Mouse (Mus musculus): ENCODE results near the gene Agbl4. TPM values are rescaled to one million over a fixed set of nuclear protein-coding genes. Genes with fewer than 3 reads are reported as not detected.

Agbl4 gene
- polyA plus RNA-seq, 1 experiment, result not detected

- no peaks in the 10 kb centered on the region for H3K79me3 ChIP-seq (ENCODE audit: low read depth)
- H3K36me3 ChIP-seq (ENCODE audit: control insufficient read depth, insufficient read depth), result no peaks in the 10 kb centered on the region
- H3ac ChIP-seq (ENCODE audit: control insufficient read depth, insufficient read length, low read depth), result no peak overlapping the region
- no peak for TF ChIP-seq MYOD1 (IDR thresholded peaks at IDR 0.05; ENCODE audit: control insufficient read depth, insufficient read length, low read depth)
- no peak for TF ChIP-seq USF1 (IDR thresholded peaks at IDR 0.05; ENCODE audit: low read depth)
- TF ChIP-seq CEBPB (IDR thresholded peaks at IDR 0.05; ENCODE audit: low read depth), result no peak
- no peak for TF ChIP-seq MYOG (IDR thresholded peaks at IDR 0.05; ENCODE audit: control insufficient read depth, extremely low read depth, insufficient read length)
- no peak for TF ChIP-seq FOSL1 (IDR thresholded peaks at IDR 0.05; ENCODE audit: insufficient read depth, low read length, poor library complexity, severe bottlenecking)
- no peak for TF ChIP-seq CTCF (IDR thresholded peaks at IDR 0.05; ENCODE audit: control insufficient read depth, insufficient read depth, insufficient read length)
- TF ChIP-seq MAX (IDR thresholded peaks at IDR 0.05), result no peak
- H3K4me3 ChIP-seq (ENCODE audit: insufficient read depth, poor library complexity, severe bottlenecking), result no peak overlapping the region
- no peaks in the 10 kb centered on the region for H3K27me3 ChIP-seq (ENCODE audit: control insufficient read depth, insufficient read depth, insufficient read length)
- no peaks in the 10 kb centered on the region for H3K79me2 ChIP-seq (ENCODE audit: control insufficient read depth, insufficient read depth)
These were observed 1003.2 kb downstream of the Agbl4 start for GRCm38 (mm10) chr4:111400676-111401075.

- Histone ChIP-seq H3K4me3 (ENCODE audit: insufficient read depth, poor library complexity, severe bottlenecking) (no peak overlapping the region), H3K79me3 (ENCODE audit: low read depth) (no peaks in the 10 kb centered on the region), H3K79me2 (ENCODE audit: control insufficient read depth, insufficient read depth) (no peaks in the 10 kb centered on the region), H3K36me3 (ENCODE audit: control insufficient read depth, insufficient read depth) (no peaks in the 10 kb centered on the region), H3ac (ENCODE audit: control insufficient read depth, insufficient read length, low read depth) (no peak overlapping the region), H3K27me3 (ENCODE audit: control insufficient read depth, insufficient read depth, insufficient read length) (no peaks in the 10 kb centered on the region)
- TF ChIP-seq FOSL1 (IDR thresholded peaks at IDR 0.05; ENCODE audit: insufficient read depth, low read length, poor library complexity, severe bottlenecking), result no peak
- no peak for TF ChIP-seq MYOG (IDR thresholded peaks at IDR 0.05; ENCODE audit: control insufficient read depth, extremely low read depth, insufficient read length)
- no peak for TF ChIP-seq MYOD1 (IDR thresholded peaks at IDR 0.05; ENCODE audit: control insufficient read depth, insufficient read length, low read depth)
- no peak for TF ChIP-seq CEBPB (IDR thresholded peaks at IDR 0.05; ENCODE audit: low read depth)
- no peak for TF ChIP-seq CTCF (IDR thresholded peaks at IDR 0.05; ENCODE audit: control insufficient read depth, insufficient read depth, insufficient read length)
- no peak for TF ChIP-seq MAX (IDR thresholded peaks at IDR 0.05)
- no peak for TF ChIP-seq USF1 (IDR thresholded peaks at IDR 0.05; ENCODE audit: low read depth)
These were observed 1005.8 kb downstream of the Agbl4 start for GRCm38 (mm10) chr4:111403243-111403642.

GRCm38 (mm10) chr4:111410731-111411130 lies 1013.3 kb downstream of the Agbl4 start:
- TF ChIP-seq MYOG (IDR thresholded peaks at IDR 0.05; ENCODE audit: control insufficient read depth, extremely low read depth, insufficient read length) (no peak), MYOD1 (IDR thresholded peaks at IDR 0.05; ENCODE audit: control insufficient read depth, insufficient read length, low read depth) (no peak), FOSL1 (IDR thresholded peaks at IDR 0.05; ENCODE audit: insufficient read depth, low read length, poor library complexity, severe bottlenecking) (no peak), USF1 (IDR thresholded peaks at IDR 0.05; ENCODE audit: low read depth) (no peak), CTCF (IDR thresholded peaks at IDR 0.05; ENCODE audit: control insufficient read depth, insufficient read depth, insufficient read length) (no peak), MAX (IDR thresholded peaks at IDR 0.05) (no peak), CEBPB (IDR thresholded peaks at IDR 0.05; ENCODE audit: low read depth) (no peak)
- Histone ChIP-seq H3K4me3 (ENCODE audit: insufficient read depth, poor library complexity, severe bottlenecking) (no peak overlapping the region), H3K79me2 (ENCODE audit: control insufficient read depth, insufficient read depth) (no peaks in the 10 kb centered on the region)

GRCm38 (mm10) chr4:111414399-111414798 lies 1016.9 kb downstream of the Agbl4 start:
- no peaks in the 10 kb centered on the region for H3K27me3 ChIP-seq (ENCODE audit: control insufficient read depth, insufficient read depth, insufficient read length)
- no peak for TF ChIP-seq FOSL1 (IDR thresholded peaks at IDR 0.05; ENCODE audit: insufficient read depth, low read length, poor library complexity, severe bottlenecking)
- no peak for TF ChIP-seq CEBPB (IDR thresholded peaks at IDR 0.05; ENCODE audit: low read depth)
- TF ChIP-seq CTCF (IDR thresholded peaks at IDR 0.05; ENCODE audit: control insufficient read depth, insufficient read depth, insufficient read length), result no peak
- no peak for TF ChIP-seq MYOD1 (IDR thresholded peaks at IDR 0.05; ENCODE audit: control insufficient read depth, insufficient read length, low read depth)
- no peak for TF ChIP-seq MAX (IDR thresholded peaks at IDR 0.05)
- TF ChIP-seq USF1 (IDR thresholded peaks at IDR 0.05; ENCODE audit: low read depth), result no peak
- no peaks in the 10 kb centered on the region for H3K36me3 ChIP-seq (ENCODE audit: control insufficient read depth, insufficient read depth)
- H3K4me3 ChIP-seq (ENCODE audit: insufficient read depth, poor library complexity, severe bottlenecking), result no peak overlapping the region
- H3ac ChIP-seq (ENCODE audit: control insufficient read depth, insufficient read length, low read depth), result no peak overlapping the region
- no peaks in the 10 kb centered on the region for H3K79me2 ChIP-seq (ENCODE audit: control insufficient read depth, insufficient read depth)
- H3K79me3 ChIP-seq (ENCODE audit: low read depth), result no peaks in the 10 kb centered on the region

More at GRCm38 (mm10) chr4:111410731-111411130, 1013.3 kb downstream of the Agbl4 start:
- H3K27me3 ChIP-seq (ENCODE audit: control insufficient read depth, insufficient read depth, insufficient read length), result no peaks in the 10 kb centered on the region
- H3K79me3 ChIP-seq (ENCODE audit: low read depth), result no peaks in the 10 kb centered on the region
- H3K36me3 ChIP-seq (ENCODE audit: control insufficient read depth, insufficient read depth), result no peaks in the 10 kb centered on the region
- H3ac ChIP-seq (ENCODE audit: control insufficient read depth, insufficient read length, low read depth), result no peak overlapping the region

- Histone ChIP-seq H3K27me3 (ENCODE audit: control insufficient read depth, insufficient read depth, insufficient read length) (no peaks in the 10 kb centered on the region), H3K79me2 (ENCODE audit: control insufficient read depth, insufficient read depth) (no peaks in the 10 kb centered on the region), H3ac (ENCODE audit: control insufficient read depth, insufficient read length, low read depth) (no peak within 1 kb of the TSS), H3K36me3 (ENCODE audit: control insufficient read depth, insufficient read depth) (no peaks in the 10 kb centered on the region), H3K79me3 (ENCODE audit: low read depth) (no peaks in the 10 kb centered on the region), H3K4me3 (ENCODE audit: insufficient read depth, poor library complexity, severe bottlenecking) (no peak within 1 kb of the TSS)
- TF ChIP-seq CEBPB (IDR thresholded peaks at IDR 0.05; ENCODE audit: low read depth) (no peak), MYOG (IDR thresholded peaks at IDR 0.05; ENCODE audit: control insufficient read depth, extremely low read depth, insufficient read length) (no peak), USF1 (IDR thresholded peaks at IDR 0.05; ENCODE audit: low read depth) (no peak)
These were observed 1017.5 kb downstream of the Agbl4 start, which contains the start of gene Bend5 for GRCm38 (mm10) chr4:111414818-111415488. TSS of gene Bend5 (plus strand) at chr4:111415006.

GRCm38 (mm10) chr4:111416126-111416525 lies 1018.7 kb downstream of the Agbl4 start:
- H3K36me3 ChIP-seq (ENCODE audit: control insufficient read depth, insufficient read depth), result no peaks in the 10 kb centered on the region
- no peaks in the 10 kb centered on the region for H3K79me2 ChIP-seq (ENCODE audit: control insufficient read depth, insufficient read depth)
- no peak for TF ChIP-seq MYOD1 (IDR thresholded peaks at IDR 0.05; ENCODE audit: control insufficient read depth, insufficient read length, low read depth)
- TF ChIP-seq MAX (IDR thresholded peaks at IDR 0.05), result no peak
- TF ChIP-seq CTCF (IDR thresholded peaks at IDR 0.05; ENCODE audit: control insufficient read depth, insufficient read depth, insufficient read length), result no peak
- no peak for TF ChIP-seq MYOG (IDR thresholded peaks at IDR 0.05; ENCODE audit: control insufficient read depth, extremely low read depth, insufficient read length)
- TF ChIP-seq USF1 (IDR thresholded peaks at IDR 0.05; ENCODE audit: low read depth), result no peak
- no peak for TF ChIP-seq CEBPB (IDR thresholded peaks at IDR 0.05; ENCODE audit: low read depth)
- no peak for TF ChIP-seq FOSL1 (IDR thresholded peaks at IDR 0.05; ENCODE audit: insufficient read depth, low read length, poor library complexity, severe bottlenecking)
- no peak overlapping the region for H3K4me3 ChIP-seq (ENCODE audit: insufficient read depth, poor library complexity, severe bottlenecking)
- no peaks in the 10 kb centered on the region for H3K79me3 ChIP-seq (ENCODE audit: low read depth)
- H3ac ChIP-seq (ENCODE audit: control insufficient read depth, insufficient read length, low read depth), result no peak overlapping the region
- H3K27me3 ChIP-seq (ENCODE audit: control insufficient read depth, insufficient read depth, insufficient read length), result no peaks in the 10 kb centered on the region

Measured in C2C12 (cell line).